Mouse (Mus musculus) E14TG2a.4 (cell line): ENCODE measurements at regions not wholly inside any gene's neighbourhood (a gene's known extent, or its start where the extent isn't known, plus 50 kb on each side); places are given as distances from the start of the nearest gene placed in this dataset.

ENCODE experiments used
- H3K27me3 ChIP-seq: 2 replicates; pipeline ENCODE4 v1.6.1; 2014; ENCODE audit warnings: low read length, control low read depth; ENCODE audit not compliant: insufficient read depth
- H3K36me3 ChIP-seq: 2 replicates; pipeline ENCODE4 v1.6.1; 2014; ENCODE audit warnings: low read length, control low read depth; ENCODE audit not compliant: insufficient read depth
- H3K4me1 ChIP-seq: replicated peaks from 2 replicates; pipeline ENCODE4 v1.6.1; 2014; ENCODE audit warnings: low read depth, low read length, control low read depth
- H3K4me3 ChIP-seq: replicated peaks from 2 replicates; pipeline ENCODE4 v1.5.1; 2014; ENCODE audit warnings: mild to moderate bottlenecking, low read length
- H3K9me3 ChIP-seq: 2 replicates; pipeline ENCODE4 v1.6.1; 2014; ENCODE audit warnings: low read length, control low read depth
- CTCF ChIP-seq: conservative IDR thresholded peaks from 2 replicates; pipeline ENCODE4 v1.5.1; 2014; ENCODE audit warnings: low read length
- NANOG ChIP-seq: IDR thresholded peaks from 2 replicates; pipeline ENCODE4 v1.6.1; 2014; ENCODE audit warnings: borderline replicate concordance, low read length, mixed read lengths
- POU5F1 ChIP-seq: IDR thresholded peaks from 2 replicates; pipeline ENCODE4 v1.6.1; 2014; ENCODE audit warnings: low read length, borderline replicate concordance

- Histone ChIP-seq H3K36me3 (no peaks in the 10 kb centered on the region), H3K4me3 (no peak overlapping the region), H3K27me3 (no peaks in the 10 kb centered on the region), H3K9me3 (peaks cover 20% of the 10 kb centered on the region), H3K4me1 (no peaks in the 10 kb centered on the region)
- TF ChIP-seq NANOG (no peak), CTCF (no peak), POU5F1 (no peak)
Measured at GRCm38 (mm10) chr4:52043404-52043803, 395.6 kb upstream of the Smc2 start.

- no peaks in the 10 kb centered on the region for H3K36me3 ChIP-seq
- H3K27me3 ChIP-seq = no peaks in the 10 kb centered on the region
- no peak for TF ChIP-seq POU5F1
- TF ChIP-seq CTCF = no peak
- no peak for TF ChIP-seq NANOG
- H3K9me3 ChIP-seq = peaks cover 17% of the 10 kb centered on the region
- no peaks in the 10 kb centered on the region for H3K4me1 ChIP-seq
- no peak overlapping the region for H3K4me3 ChIP-seq
Measured at GRCm38 (mm10) chr4:52050948-52051347, 388.1 kb upstream of the Smc2 start.

- H3K4me1 ChIP-seq = peaks cover 14% of the 10 kb centered on the region
- peaks cover 10% of the 10 kb centered on the region for H3K9me3 ChIP-seq
- no peak overlapping the region for H3K4me3 ChIP-seq
- TF ChIP-seq POU5F1 = no peak
- no peak for TF ChIP-seq NANOG
- no peak for TF ChIP-seq CTCF
- no peaks in the 10 kb centered on the region for H3K36me3 ChIP-seq
- no peaks in the 10 kb centered on the region for H3K27me3 ChIP-seq
Measured at GRCm38 (mm10) chr4:52056031-52056430, 383.0 kb upstream of the Smc2 start.

- TF ChIP-seq NANOG (peak; percentile 78), POU5F1 (peak; percentile 65; the same call in 1 of the 2 replicates), CTCF (no peak)
- Histone ChIP-seq H3K4me3 (no peak overlapping the region), H3K9me3 (peaks cover 14% of the 10 kb centered on the region), H3K4me1 (peaks cover 14% of the 10 kb centered on the region), H3K27me3 (no peaks in the 10 kb centered on the region), H3K36me3 (no peaks in the 10 kb centered on the region)
Measured at GRCm38 (mm10) chr4:52060031-52060430, 379.0 kb upstream of the Smc2 start.

- TF ChIP-seq NANOG (no peak), CTCF (no peak), POU5F1 (no peak)
- Histone ChIP-seq H3K4me3 (no peak overlapping the region), H3K4me1 (no peaks in the 10 kb centered on the region), H3K36me3 (no peaks in the 10 kb centered on the region), H3K9me3 (0 out of 2 replicates have a peak, but pooled peaks cover 4% of the 10 kb centered on the region), H3K27me3 (no peaks in the 10 kb centered on the region)
Measured at GRCm38 (mm10) chr4:52099187-52099586, 339.9 kb upstream of the Smc2 start.

GRCm38 (mm10) chr4:52105887-52106286 is 333.2 kb upstream of the Smc2 start:
- no peak for TF ChIP-seq POU5F1
- no peak for TF ChIP-seq CTCF
- no peak for TF ChIP-seq NANOG
- 0 out of 2 replicates have a peak, but pooled peaks cover 4% of the 10 kb centered on the region for H3K9me3 ChIP-seq
- H3K27me3 ChIP-seq = no peaks in the 10 kb centered on the region
- H3K36me3 ChIP-seq = no peaks in the 10 kb centered on the region
- H3K4me1 ChIP-seq = no peaks in the 10 kb centered on the region
- H3K4me3 ChIP-seq = no peak overlapping the region

- H3K4me3 ChIP-seq = no peak overlapping the region
- H3K4me1 ChIP-seq = no peaks in the 10 kb centered on the region
- no peak for TF ChIP-seq POU5F1
- no peak for TF ChIP-seq CTCF
- TF ChIP-seq NANOG = no peak
- H3K36me3 ChIP-seq = no peaks in the 10 kb centered on the region
- H3K9me3 ChIP-seq = no peaks in the 10 kb centered on the region
- H3K27me3 ChIP-seq = no peaks in the 10 kb centered on the region
Measured at GRCm38 (mm10) chr4:52117765-52118290, 321.2 kb upstream of the Smc2 start.

GRCm38 (mm10) chr4:52118439-52119072 is 320.5 kb upstream of the Smc2 start:
- Histone ChIP-seq H3K27me3 (no peaks in the 10 kb centered on the region), H3K36me3 (no peaks in the 10 kb centered on the region), H3K4me1 (no peaks in the 10 kb centered on the region), H3K9me3 (no peaks in the 10 kb centered on the region), H3K4me3 (no peak overlapping the region)
- no peak for TF ChIP-seq CTCF
- TF ChIP-seq POU5F1 = no peak
- TF ChIP-seq NANOG = no peak
